Mouse (Mus musculus) midbrain, postnatal 0 days (tissue): ENCODE measurements around the gene Clhc1. TPM values are rescaled to one million over a fixed set of nuclear protein-coding genes. Genes with fewer than 3 reads are reported as not detected.

Source experiments
- ATAC-seq: fragments of 200-750 bp; cut with Nextera tagmentation; 2 replicates; pipeline ENCODE4 v1.8.0; 2017; ENCODE audit warnings: moderate number of reproducible peaks, mild to moderate bottlenecking, moderate TSS enrichment, moderate library complexity; ENCODE audit not compliant: low FRiP score
- DNase-seq: peaks from one replicate; pipeline ENCODE4 v3.0.0-alpha.2; 2015; ENCODE audit warnings: low spot score
- H3K27ac ChIP-seq: fragments of 300-500 bp; sonication (generic); 2 replicates; pipeline ENCODE4 v1.5.1; 2014; ENCODE audit warnings: low read depth, mild to moderate bottlenecking, low read length, mixed read lengths
- H3K27me3 ChIP-seq: fragments of 300-500 bp; sonication (generic); 2 replicates; pipeline ENCODE4 v1.6.1; 2014; ENCODE audit warnings: low read length, control low read depth, mixed read lengths; ENCODE audit not compliant: insufficient read depth
- H3K36me3 ChIP-seq: fragments of 300-500 bp; sonication (generic); 2 replicates; pipeline ENCODE4 v1.6.1; 2014; ENCODE audit warnings: low read length, control low read depth, mixed read lengths; ENCODE audit not compliant: insufficient read depth
- H3K4me1 ChIP-seq: fragments of 300-500 bp; sonication (generic); 2 replicates; pipeline ENCODE4 v1.6.1; 2014; ENCODE audit warnings: mild to moderate bottlenecking, control low read depth, antibody characterized with exemption, low read length, mixed read lengths; ENCODE audit not compliant: insufficient read depth
- H3K4me2 ChIP-seq: fragments of 300-500 bp; sonication (generic); 2 replicates; pipeline ENCODE4 v1.6.1; 2014; ENCODE audit warnings: low read depth, mild to moderate bottlenecking, low read length, mixed read lengths; ENCODE audit not compliant: poor library complexity, severe bottlenecking
- H3K4me3 ChIP-seq: fragments of 300-500 bp; sonication (generic); 2 replicates; pipeline ENCODE4 v1.5.1; 2014; ENCODE audit warnings: low read depth, mild to moderate bottlenecking, low read length, moderate library complexity
- H3K9ac ChIP-seq: fragments of 300-500 bp; sonication (generic); replicated peaks from 2 replicates; pipeline ENCODE4 v1.6.1; 2014; ENCODE audit warnings: mild to moderate bottlenecking, low read length, moderate library complexity, mixed read lengths; ENCODE audit not compliant: poor library complexity, severe bottlenecking
- H3K9me3 ChIP-seq: fragments of 300-500 bp; sonication (generic); 2 replicates; pipeline ENCODE4 v1.6.1; 2016; ENCODE audit warnings: low read length, control low read depth
- CTCF ChIP-seq: IDR thresholded peaks from 2 replicates; pipeline ENCODE4 v1.5.1; 2016; ENCODE audit warnings: antibody characterized with exemption, mild to moderate bottlenecking
- WGBS: fragments of 180-500 bp; shearing (Covaris S2); extraction: QIAGEN DNeasy Blood & Tissue Kit; methylation state at CpG from one replicate; pipeline ENCODE4 v1.1.7; 2014; 5-methylcytosine and 5-hydroxymethylcytosine counted together
- polyA plus RNA-seq: library from polyadenylated mRNA; unstranded; fragments of >200 nt; fragmentation: Nextera tagmentation; extraction: Ambion mirVana; gene quantifications from 2 replicates; pipeline ENCODE4 v1.2.1, GENCODE M21; 2015
- total RNA-seq: library from RNA; depleted of rRNA; stranded (reverse); fragments of >200 nt; gene quantifications from 2 replicates; pipeline ENCODE4 v1.2.3, GENCODE M21; 2014

Gene Clhc1
- total and polyA plus RNA-seq, 2 experiments from 2014 or later, result 1.2 TPM; not detected in 1

DNA sequence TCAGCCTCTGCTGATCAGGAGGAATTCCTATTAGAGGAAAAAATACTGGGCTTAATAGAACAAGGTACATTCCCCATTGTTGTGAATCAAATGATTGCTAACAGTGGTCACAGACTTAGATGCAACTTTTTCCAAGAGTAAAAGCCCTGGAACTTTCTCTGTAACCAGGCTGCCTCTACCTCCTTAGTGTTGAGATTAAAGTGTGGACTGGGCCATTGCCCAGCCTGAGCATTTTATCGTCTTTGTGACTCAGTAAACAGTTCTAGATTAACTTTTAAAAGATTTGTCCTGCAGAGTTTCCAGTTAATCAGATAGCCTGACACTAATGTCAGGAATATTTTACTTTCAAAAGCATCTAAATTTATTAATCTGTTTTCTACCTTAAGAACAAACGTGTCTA lies 988 bp upstream of the Clhc1 start:
- Histone ChIP-seq H3K4me3 (peak overlapping the region; percentile 74), H3K27me3 (no peaks in the 10 kb centered on the region), H3K4me2 (peak overlapping the region; percentile 72), H3K4me1 (no peaks in the 10 kb centered on the region), H3K9me3 (no peaks in the 10 kb centered on the region), H3K9ac (peak overlapping the region; percentile 89), H3K27ac (no peak overlapping the region), H3K36me3 (peaks cover 6% of the 10 kb centered on the region; the same call in 1 of the 2 replicates)
- DNase-seq, result no peak
- WGBS, result 23% methylated on average over 2 of the region's 2 CpGs
- ATAC-seq, result no peak
- no peak for TF ChIP-seq CTCF

DNA sequence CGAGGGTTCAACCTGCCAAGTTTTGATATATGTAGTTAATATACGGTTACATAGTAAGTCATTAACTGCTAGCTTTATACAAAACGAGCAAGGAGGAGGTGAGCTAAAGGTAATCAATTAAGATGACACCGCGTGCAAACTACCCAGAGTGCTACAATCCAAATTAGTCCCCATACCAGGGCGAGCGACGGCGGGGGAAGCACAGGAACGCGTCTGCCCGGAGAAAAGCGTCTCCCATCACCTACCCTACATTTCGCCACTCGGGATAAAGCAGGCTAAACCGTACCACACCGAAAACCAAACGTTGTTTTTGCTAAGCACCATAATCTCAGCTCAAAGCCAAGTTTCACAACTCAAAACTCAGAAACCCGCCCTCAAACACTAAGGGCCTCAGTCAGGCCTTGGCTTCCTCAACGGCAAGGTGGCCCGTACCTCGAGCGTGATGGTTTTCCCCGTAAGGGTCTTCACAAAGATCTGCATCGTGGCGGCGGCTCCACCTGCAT lies 450 bp upstream of the Clhc1 start:
- no peak for TF ChIP-seq CTCF
- no peaks in the 10 kb centered on the region for H3K27me3 ChIP-seq
- H3K4me1 ChIP-seq, result no peaks in the 10 kb centered on the region
- no peak for DNase-seq
- H3K36me3 ChIP-seq, result peaks cover 6% of the 10 kb centered on the region; the same call in 1 of the 2 replicates
- H3K4me2 ChIP-seq, result peak overlapping the region; percentile 72
- H3K27ac ChIP-seq, result peak overlapping the region; percentile 93
- H3K9ac ChIP-seq, result peak overlapping the region; percentile 89
- no peaks in the 10 kb centered on the region for H3K9me3 ChIP-seq
- ATAC-seq, result peak; percentile 57
- WGBS, result under 1% methylated on average over 27 of the region's 27 CpGs
- H3K4me3 ChIP-seq, result peak overlapping the region; percentile 74

- 28% methylated on average over 23 of the region's 23 CpGs for WGBS
- ATAC-seq, result no peak
- H3K36me3 ChIP-seq, result peaks cover 5% of the 10 kb centered on the region; the same call in 1 of the 2 replicates
Observed at GRCm38 (mm10) chr11:29548504-29549424, 1.0 kb downstream of the Clhc1 start.

DNA sequence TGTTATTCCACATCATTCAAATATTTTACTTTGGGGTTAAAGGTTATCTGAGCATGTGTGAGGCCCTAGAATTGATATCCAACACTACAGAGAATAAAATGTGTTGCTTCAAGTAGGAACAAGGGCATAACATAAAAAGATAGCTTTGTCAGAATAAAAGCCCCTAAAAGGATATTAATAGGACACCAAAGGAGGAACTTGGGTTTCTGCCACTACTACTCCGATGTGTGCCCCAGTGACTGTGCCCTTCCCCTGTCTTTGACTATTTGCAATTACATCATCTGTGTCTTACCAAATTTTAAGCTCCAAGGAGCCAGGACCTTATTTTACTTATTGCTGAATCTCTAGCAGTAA lies 1.7 kb downstream of the Clhc1 start:
- TF ChIP-seq CTCF, result no peak
- 88% methylated on average over 1 of the region's 1 CpGs for WGBS
- H3K9ac ChIP-seq, result no peak overlapping the region
- ATAC-seq (no peak), DNase-seq (no peak)
- H3K4me3 ChIP-seq, result no peak overlapping the region
- no peaks in the 10 kb centered on the region for H3K27me3 ChIP-seq
- no peaks in the 10 kb centered on the region for H3K4me1 ChIP-seq
- H3K27ac ChIP-seq, result no peak overlapping the region
- no peaks in the 10 kb centered on the region for H3K9me3 ChIP-seq
- no peaks in the 10 kb centered on the region; the same call in 1 of the 2 replicates for H3K36me3 ChIP-seq
- H3K4me2 ChIP-seq, result no peak overlapping the region

More at GRCm38 (mm10) chr11:29548504-29549424, 1.0 kb downstream of the Clhc1 start:
- no peaks in the 10 kb centered on the region for H3K4me1 ChIP-seq
- peak; percentile 1 for DNase-seq
- H3K27me3 ChIP-seq, result no peaks in the 10 kb centered on the region
- no peak for TF ChIP-seq CTCF
- H3K4me3 ChIP-seq, result peak overlapping the region; percentile 74
- H3K27ac ChIP-seq, result peak overlapping the region; percentile 93
- H3K4me2 ChIP-seq, result peak overlapping the region; percentile 72
- peak overlapping the region; percentile 89 for H3K9ac ChIP-seq
- no peaks in the 10 kb centered on the region for H3K9me3 ChIP-seq

GRCm38 (mm10) chr11:29560452-29560851 lies 12.7 kb downstream of the Clhc1 start:
- TF ChIP-seq CTCF, result no peak
- H3K4me2 ChIP-seq, result no peak overlapping the region
- H3K27me3 ChIP-seq, result no peaks in the 10 kb centered on the region
- no peak overlapping the region for H3K9ac ChIP-seq
- H3K27ac ChIP-seq, result no peak overlapping the region
- WGBS, result 90% methylated on average over 9 of the region's 9 CpGs
- DNase-seq (no peak), ATAC-seq (no peak)
- H3K36me3 ChIP-seq, result no peaks in the 10 kb centered on the region
- no peaks in the 10 kb centered on the region for H3K4me1 ChIP-seq
- no peak overlapping the region for H3K4me3 ChIP-seq
- no peaks in the 10 kb centered on the region for H3K9me3 ChIP-seq

GRCm38 (mm10) chr11:29560990-29561389 lies 13.2 kb downstream of the Clhc1 start:
- no peaks in the 10 kb centered on the region for H3K4me1 ChIP-seq
- ATAC-seq (no peak), DNase-seq (no peak)
- H3K4me3 ChIP-seq, result no peak overlapping the region
- WGBS, result 86% methylated on average over 3 of the region's 3 CpGs
- no peak overlapping the region for H3K9ac ChIP-seq
- H3K4me2 ChIP-seq, result no peak overlapping the region
- no peak overlapping the region for H3K27ac ChIP-seq
- no peaks in the 10 kb centered on the region for H3K36me3 ChIP-seq
- no peak for TF ChIP-seq CTCF
- no peaks in the 10 kb centered on the region for H3K27me3 ChIP-seq
- no peaks in the 10 kb centered on the region for H3K9me3 ChIP-seq
